Mouse (Mus musculus) naive thymus-derived CD4-positive, alpha-beta T cell, adult 2 months (primary cell): ENCODE results near the gene Perp.

ENCODE experiments used
- DNase-seq: peaks from one replicate; pipeline ENCODE4 v3.0.0-alpha.2; 2011; ENCODE audit warnings: low read depth

Perp gene

GRCm38 (mm10) chr10:18863332-18863731, 18.5 kb downstream of the Perp start:
- DNase-seq, result no peak

GRCm38 (mm10) chr10:18864753-18865152, 19.9 kb downstream of the Perp start:
- no peak for DNase-seq

- DNase-seq, result no peak
Observed at GRCm38 (mm10) chr10:18870990-18871389, 26.2 kb downstream of the Perp start.

- no peak for DNase-seq
Observed at GRCm38 (mm10) chr10:18876211-18876610, 31.4 kb downstream of the Perp start.

- DNase-seq, result no peak
Observed at GRCm38 (mm10) chr10:18878111-18878510, 33.3 kb downstream of the Perp start.

- no peak for DNase-seq
Observed at GRCm38 (mm10) chr10:18879160-18879559, 34.3 kb downstream of the Perp start.

GRCm38 (mm10) chr10:18879690-18880089, 34.9 kb downstream of the Perp start:
- no peak for DNase-seq

GRCm38 (mm10) chr10:18882190-18882589, 37.4 kb downstream of the Perp start:
- DNase-seq, result no peak

GRCm38 (mm10) chr10:18886918-18887625, 42.3 kb downstream of the Perp start:
- no peak for DNase-seq

- DNase-seq, result no peak
Observed at GRCm38 (mm10) chr10:18888751-18889150, 43.9 kb downstream of the Perp start.

GRCm38 (mm10) chr10:18889255-18889654, 44.4 kb downstream of the Perp start:
- DNase-seq, result no peak

- DNase-seq, result no peak
Observed at GRCm38 (mm10) chr10:18891110-18891509, 46.3 kb downstream of the Perp start.

- no peak for DNase-seq
Observed at GRCm38 (mm10) chr10:18892102-18892501, 47.3 kb downstream of the Perp start.

- DNase-seq, result peak; percentile 44
Observed at GRCm38 (mm10) chr10:18894259-18895166, 49.7 kb downstream of the Perp start.

GRCm38 (mm10) chr10:18904108-18904507, 59.3 kb downstream of the Perp start:
- peak; percentile 73 for DNase-seq
